Mouse (Mus musculus) liver, embryonic 12.5 days (tissue): ENCODE data around the gene Gtpbp3. TPM values are rescaled to one million over a fixed set of nuclear protein-coding genes. Genes with fewer than 3 reads are reported as not detected.

ENCODE experiments used
- ATAC-seq: fragments of 200-750 bp; cut with Nextera tagmentation; 2 replicates; pipeline ENCODE4 v1.8.0; 2017; ENCODE audit warnings: moderate number of reproducible peaks, mild to moderate bottlenecking, moderate library complexity
- H3K27ac ChIP-seq: fragments of 300-500 bp; sonication (generic); 2 replicates; pipeline ENCODE4 v1.5.1; 2016; ENCODE audit warnings: mild to moderate bottlenecking
- H3K27me3 ChIP-seq: fragments of 300-500 bp; sonication (generic); replicated peaks from 2 replicates; pipeline ENCODE4 v1.6.1; 2016; ENCODE audit warnings: mild to moderate bottlenecking, moderate library complexity
- H3K36me3 ChIP-seq: fragments of 300-500 bp; sonication (generic); 2 replicates; pipeline ENCODE4 v1.6.1; 2016; ENCODE audit warnings: mild to moderate bottlenecking, moderate library complexity
- H3K4me1 ChIP-seq: fragments of 300-500 bp; sonication (generic); 2 replicates; pipeline ENCODE4 v1.6.1; 2016
- H3K4me2 ChIP-seq: fragments of 300-500 bp; sonication (generic); 2 replicates; pipeline ENCODE4 v1.6.1; 2016; ENCODE audit warnings: mild to moderate bottlenecking, moderate library complexity
- H3K4me3 ChIP-seq: fragments of 300-500 bp; sonication (generic); 2 replicates; pipeline ENCODE4 v1.5.1; 2016; ENCODE audit warnings: mild to moderate bottlenecking, moderate library complexity
- H3K9ac ChIP-seq: fragments of 300-500 bp; sonication (generic); 2 replicates; pipeline ENCODE4 v1.6.1; 2016; ENCODE audit warnings: mild to moderate bottlenecking, moderate library complexity
- H3K9me3 ChIP-seq: fragments of 300-500 bp; sonication (generic); replicated peaks from 2 replicates; pipeline ENCODE4 v1.6.1; 2016; ENCODE audit warnings: mild to moderate bottlenecking, moderate library complexity
- WGBS: fragments of 180-500 bp; shearing (Covaris S2); methylation state at CpG from one replicate; pipeline ENCODE4 v1.1.7; 2016; ENCODE audit not compliant: insufficient replicate concordance; 5-methylcytosine and 5-hydroxymethylcytosine counted together
- polyA plus RNA-seq: library from polyadenylated mRNA; unstranded; fragments of >200 nt; fragmentation: Nextera tagmentation; extraction: Ambion mirVana; gene quantifications from 2 replicates; pipeline ENCODE4 v1.2.1, GENCODE M21; 2016

The Gtpbp3 gene
- polyA plus RNA-seq, 1 experiment from 2014 or later, result 9.6 TPM

- WGBS, result 10% methylated on average over 16 of the region's 16 CpGs
- Histone ChIP-seq H3K27me3 (peaks cover 10% of the 10 kb centered on the region), H3K9ac (peak overlapping the region; percentile 86), H3K4me2 (peak overlapping the region; percentile 97), H3K4me3 (peak overlapping the region; percentile 84), H3K27ac (no peak overlapping the region), H3K4me1 (peaks cover 36% of the 10 kb centered on the region), H3K9me3 (no peaks in the 10 kb centered on the region), H3K36me3 (peaks cover 44% of the 10 kb centered on the region)
- ATAC-seq, result no peak
Measured at GRCm38 (mm10) chr8:71462786-71463185, 25.1 kb upstream of the Gtpbp3 start.

- ATAC-seq, result peak; percentile 79
- Histone ChIP-seq H3K9me3 (no peaks in the 10 kb centered on the region), H3K36me3 (peaks cover 38% of the 10 kb centered on the region), H3K4me3 (peak within 1 kb of the TSS; percentile 84), H3K27me3 (peaks cover 10% of the 10 kb centered on the region), H3K4me1 (peaks cover 39% of the 10 kb centered on the region), H3K9ac (peak within 1 kb of the TSS; percentile 86), H3K27ac (peak within 1 kb of the TSS; percentile 84), H3K4me2 (peak within 1 kb of the TSS; percentile 97)
- 3% methylated on average over 55 of the region's 55 CpGs for WGBS
Measured at GRCm38 (mm10) chr8:71463188-71464033, 24.5 kb upstream of the Gtpbp3 start, which contains the start of gene Abhd8. TSS of gene Abhd8 (minus strand) at chr8:71463655.

GRCm38 (mm10) chr8:71464513-71465500 lies 23.1 kb upstream of the Gtpbp3 start, which contains the start of gene Mrpl34:
TSS of gene Mrpl34 (plus strand) at chr8:71464959.
- H3K4me3 ChIP-seq, result peak within 1 kb of the TSS; percentile 84
- H3K9me3 ChIP-seq, result no peaks in the 10 kb centered on the region
- peak within 1 kb of the TSS; percentile 84 for H3K27ac ChIP-seq
- WGBS, result under 1% methylated on average over 59 of the region's 59 CpGs
- peaks cover 10% of the 10 kb centered on the region for H3K27me3 ChIP-seq
- H3K36me3 ChIP-seq, result peaks cover 33% of the 10 kb centered on the region
- peak within 1 kb of the TSS; percentile 97 for H3K4me2 ChIP-seq
- H3K4me1 ChIP-seq, result peaks cover 47% of the 10 kb centered on the region
- peak; percentile 82 for ATAC-seq
- H3K9ac ChIP-seq, result peak within 1 kb of the TSS; percentile 84

- H3K27ac ChIP-seq, result no peak overlapping the region
- H3K4me2 ChIP-seq, result peak overlapping the region; percentile 97
- peak overlapping the region; percentile 84 for H3K9ac ChIP-seq
- ATAC-seq, result no peak
- H3K4me3 ChIP-seq, result peak overlapping the region; percentile 84
- H3K4me1 ChIP-seq, result peaks cover 56% of the 10 kb centered on the region
- peaks cover 33% of the 10 kb centered on the region for H3K36me3 ChIP-seq
- WGBS, result 72% methylated on average over 8 of the region's 8 CpGs
- H3K27me3 ChIP-seq, result peaks cover 10% of the 10 kb centered on the region
- no peaks in the 10 kb centered on the region for H3K9me3 ChIP-seq
Measured at GRCm38 (mm10) chr8:71465733-71466132, 22.2 kb upstream of the Gtpbp3 start.

- 90% methylated on average over 5 of the region's 5 CpGs for WGBS
- Histone ChIP-seq H3K27ac (no peak overlapping the region), H3K9me3 (no peaks in the 10 kb centered on the region), H3K4me1 (peaks cover 60% of the 10 kb centered on the region), H3K4me2 (peak overlapping the region; percentile 97), H3K36me3 (peaks cover 33% of the 10 kb centered on the region), H3K9ac (no peak overlapping the region), H3K27me3 (peaks cover 8% of the 10 kb centered on the region), H3K4me3 (0 out of 2 replicates have a peak overlapping the region, but pooled peaks have one; percentile 2)
- ATAC-seq, result no peak
Measured at GRCm38 (mm10) chr8:71466198-71466597, 21.7 kb upstream of the Gtpbp3 start.

- H3K4me1 ChIP-seq, result peaks cover 59% of the 10 kb centered on the region
- peaks cover 37% of the 10 kb centered on the region for H3K36me3 ChIP-seq
- no peak overlapping the region for H3K9ac ChIP-seq
- ATAC-seq, result no peak
- H3K4me3 ChIP-seq, result no peak overlapping the region
- H3K27me3 ChIP-seq, result no peaks in the 10 kb centered on the region
- H3K9me3 ChIP-seq, result no peaks in the 10 kb centered on the region
- no peak overlapping the region for H3K4me2 ChIP-seq
- 85% methylated on average over 2 of the region's 2 CpGs for WGBS
- 0 out of 2 replicates have a peak overlapping the region, but pooled peaks have one; percentile 20 for H3K27ac ChIP-seq
Measured at GRCm38 (mm10) chr8:71467201-71467600, 20.7 kb upstream of the Gtpbp3 start.

- no peak for ATAC-seq
- Histone ChIP-seq H3K27me3 (no peaks in the 10 kb centered on the region), H3K27ac (no peak overlapping the region), H3K4me3 (no peak overlapping the region), H3K9ac (no peak overlapping the region), H3K4me1 (peaks cover 51% of the 10 kb centered on the region), H3K9me3 (no peaks in the 10 kb centered on the region), H3K36me3 (peaks cover 45% of the 10 kb centered on the region), H3K4me2 (no peak overlapping the region)
- WGBS, result 64% methylated on average over 1 of the region's 1 CpGs
Measured at GRCm38 (mm10) chr8:71468001-71468400, 19.9 kb upstream of the Gtpbp3 start.

GRCm38 (mm10) chr8:71468916-71469315 lies 19.0 kb upstream of the Gtpbp3 start, which contains the start of gene Dda1:
TSS of gene Dda1 (plus strand) at chr8:71469199.
- peak within 1 kb of the TSS; percentile 95 for H3K4me2 ChIP-seq
- H3K27me3 ChIP-seq, result no peaks in the 10 kb centered on the region
- H3K4me3 ChIP-seq, result peak within 1 kb of the TSS; percentile 84
- H3K9me3 ChIP-seq, result no peaks in the 10 kb centered on the region
- ATAC-seq, result peak; percentile 83
- H3K36me3 ChIP-seq, result peaks cover 54% of the 10 kb centered on the region
- H3K27ac ChIP-seq, result peak within 1 kb of the TSS; percentile 82
- WGBS, result under 1% methylated on average over 48 of the region's 52 CpGs
- peaks cover 45% of the 10 kb centered on the region for H3K4me1 ChIP-seq
- peak within 1 kb of the TSS; percentile 92 for H3K9ac ChIP-seq

- Histone ChIP-seq H3K4me3 (peak overlapping the region; percentile 84), H3K36me3 (peaks cover 59% of the 10 kb centered on the region), H3K27me3 (no peaks in the 10 kb centered on the region), H3K27ac (peak overlapping the region; percentile 82), H3K9ac (peak overlapping the region; percentile 92), H3K4me1 (peaks cover 40% of the 10 kb centered on the region), H3K9me3 (no peaks in the 10 kb centered on the region), H3K4me2 (peak overlapping the region; percentile 95)
- 2% methylated on average over 24 of the region's 24 CpGs for WGBS
- peak; percentile 2; the same call in 1 of the 2 replicates for ATAC-seq
Measured at GRCm38 (mm10) chr8:71469411-71469810, 18.5 kb upstream of the Gtpbp3 start.

GRCm38 (mm10) chr8:71470146-71470912 lies 17.6 kb upstream of the Gtpbp3 start:
- Histone ChIP-seq H3K27ac (peak overlapping the region; percentile 23; the same call in 1 of the 2 replicates), H3K9ac (peak overlapping the region; percentile 92), H3K4me2 (peak overlapping the region; percentile 95), H3K9me3 (no peaks in the 10 kb centered on the region), H3K4me1 (peaks cover 41% of the 10 kb centered on the region), H3K27me3 (no peaks in the 10 kb centered on the region), H3K4me3 (peak overlapping the region; percentile 84), H3K36me3 (peaks cover 69% of the 10 kb centered on the region)
- no peak for ATAC-seq
- WGBS, result 80% methylated on average over 3 of the region's 3 CpGs

GRCm38 (mm10) chr8:71470913-71471255 lies 17.0 kb upstream of the Gtpbp3 start:
- Histone ChIP-seq H3K4me1 (peaks cover 41% of the 10 kb centered on the region), H3K27ac (no peak overlapping the region), H3K9ac (peak overlapping the region; percentile 92; the same call in 1 of the 2 replicates), H3K9me3 (no peaks in the 10 kb centered on the region), H3K36me3 (peaks cover 70% of the 10 kb centered on the region), H3K4me2 (peak overlapping the region; percentile 95), H3K4me3 (no peak overlapping the region), H3K27me3 (no peaks in the 10 kb centered on the region)
- ATAC-seq, result no peak
- 76% methylated on average over 5 of the region's 5 CpGs for WGBS
